Mouse (Mus musculus): ENCODE measurements around the gene Gm38431. TPM values are rescaled to one million over a fixed set of nuclear protein-coding genes. Genes with fewer than 3 reads are reported as not detected.

The Gm38431 gene
- polyA plus RNA-seq, 1 experiment: 13.5 TPM

DNA sequence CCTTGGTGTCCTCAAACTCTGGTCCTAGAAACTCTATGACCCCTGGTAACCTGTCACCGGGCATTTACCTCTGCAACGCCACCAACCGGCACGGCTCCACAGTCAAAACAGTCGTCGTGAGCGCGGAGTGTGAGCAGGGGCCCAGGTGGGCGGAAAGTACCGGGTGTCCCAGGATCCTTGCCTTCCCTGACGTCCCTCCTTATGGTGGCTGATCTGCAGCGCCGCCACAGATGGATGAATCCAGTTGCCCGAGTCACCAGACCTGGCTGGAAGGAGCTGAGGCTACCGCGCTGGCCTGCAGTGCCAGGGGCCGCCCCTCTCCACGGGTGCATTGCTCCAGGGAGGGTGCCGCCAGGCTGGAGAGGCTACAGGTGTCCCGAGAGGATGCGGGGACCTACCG, 55.1 kb downstream of the Gm38431 start:
- H3K27ac ChIP-seq (ENCODE audit: control insufficient read depth, insufficient read depth, low read length): no peak overlapping the region
- H3K4me3 ChIP-seq (ENCODE audit: control insufficient read depth, insufficient read depth, low read length): no peak overlapping the region
- H3K27me3 ChIP-seq (ENCODE audit: control insufficient read depth, insufficient read depth, low read length): peaks cover 43% of the 10 kb centered on the region
- 10% methylated on average over 22 of the region's 22 CpGs for WGBS
- DNase-seq: no peak
- H3K36me3 ChIP-seq (ENCODE audit: control insufficient read depth, insufficient read depth, low read length): no peaks in the 10 kb centered on the region
- H3K4me1 ChIP-seq (replicated peaks; ENCODE audit: control insufficient read depth, insufficient read depth, low read length): peaks cover 19% of the 10 kb centered on the region
- TF ChIP-seq CTCF (IDR thresholded peaks at IDR 0.05; ENCODE audit: borderline replicate concordance, control insufficient read depth, extremely low read depth, insufficient read depth, low read length, poor library complexity) (no peak), POLR2A (IDR thresholded peaks at IDR 0.05; ENCODE audit: control insufficient read depth, extremely low read depth, insufficient read depth, low read length, poor library complexity) (no peak)

DNA sequence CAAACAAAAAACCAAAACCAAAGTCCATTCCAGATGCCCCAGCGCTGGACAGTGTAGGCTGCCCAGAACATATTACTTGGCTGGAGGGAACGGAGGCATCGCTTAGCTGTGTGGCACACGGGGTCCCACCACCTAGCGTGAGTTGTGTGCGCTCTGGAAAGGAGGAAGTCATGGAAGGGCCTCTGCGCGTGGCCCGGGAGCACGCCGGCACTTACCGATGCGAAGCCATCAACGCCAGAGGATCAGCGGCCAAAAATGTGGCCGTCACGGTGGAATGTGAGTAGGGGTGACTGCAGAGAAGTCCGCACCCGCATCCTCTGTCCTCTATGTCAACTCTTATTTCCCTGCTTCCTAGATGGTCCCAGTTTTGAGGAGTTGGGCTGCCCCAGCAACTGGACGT, 55.6 kb downstream of the Gm38431 start:
- Histone ChIP-seq H3K27ac (ENCODE audit: control insufficient read depth, insufficient read depth, low read length) (no peak overlapping the region), H3K4me3 (ENCODE audit: control insufficient read depth, insufficient read depth, low read length) (no peak overlapping the region), H3K27me3 (ENCODE audit: control insufficient read depth, insufficient read depth, low read length) (peaks cover 43% of the 10 kb centered on the region), H3K4me1 (replicated peaks; ENCODE audit: control insufficient read depth, insufficient read depth, low read length) (peaks cover 24% of the 10 kb centered on the region), H3K36me3 (ENCODE audit: control insufficient read depth, insufficient read depth, low read length) (no peaks in the 10 kb centered on the region)
- no peak for TF ChIP-seq POLR2A (IDR thresholded peaks at IDR 0.05; ENCODE audit: control insufficient read depth, extremely low read depth, insufficient read depth, low read length, poor library complexity)
- 8% methylated on average over 20 of the region's 20 CpGs for WGBS
- no peak for DNase-seq

- no peak overlapping the region for H3K4me3 ChIP-seq (ENCODE audit: control insufficient read depth, insufficient read depth, low read length)
- H3K27me3 ChIP-seq (ENCODE audit: control insufficient read depth, insufficient read depth, low read length): peaks cover 43% of the 10 kb centered on the region
- no peak for TF ChIP-seq POLR2A (IDR thresholded peaks at IDR 0.05; ENCODE audit: control insufficient read depth, extremely low read depth, insufficient read depth, low read length, poor library complexity)
- TF ChIP-seq CTCF (IDR thresholded peaks at IDR 0.05; ENCODE audit: borderline replicate concordance, control insufficient read depth, extremely low read depth, insufficient read depth, low read length, poor library complexity): no peak
- no peak for DNase-seq
- no peaks in the 10 kb centered on the region for H3K36me3 ChIP-seq (ENCODE audit: control insufficient read depth, insufficient read depth, low read length)
- H3K27ac ChIP-seq (ENCODE audit: control insufficient read depth, insufficient read depth, low read length): no peak overlapping the region
- peaks cover 26% of the 10 kb centered on the region for H3K4me1 ChIP-seq (replicated peaks; ENCODE audit: control insufficient read depth, insufficient read depth, low read length)
- WGBS: 50% methylated on average over 9 of the region's 9 CpGs
Measured at GRCm38 (mm10) chr9:21035586-21035985, 56.2 kb downstream of the Gm38431 start.

DNA sequence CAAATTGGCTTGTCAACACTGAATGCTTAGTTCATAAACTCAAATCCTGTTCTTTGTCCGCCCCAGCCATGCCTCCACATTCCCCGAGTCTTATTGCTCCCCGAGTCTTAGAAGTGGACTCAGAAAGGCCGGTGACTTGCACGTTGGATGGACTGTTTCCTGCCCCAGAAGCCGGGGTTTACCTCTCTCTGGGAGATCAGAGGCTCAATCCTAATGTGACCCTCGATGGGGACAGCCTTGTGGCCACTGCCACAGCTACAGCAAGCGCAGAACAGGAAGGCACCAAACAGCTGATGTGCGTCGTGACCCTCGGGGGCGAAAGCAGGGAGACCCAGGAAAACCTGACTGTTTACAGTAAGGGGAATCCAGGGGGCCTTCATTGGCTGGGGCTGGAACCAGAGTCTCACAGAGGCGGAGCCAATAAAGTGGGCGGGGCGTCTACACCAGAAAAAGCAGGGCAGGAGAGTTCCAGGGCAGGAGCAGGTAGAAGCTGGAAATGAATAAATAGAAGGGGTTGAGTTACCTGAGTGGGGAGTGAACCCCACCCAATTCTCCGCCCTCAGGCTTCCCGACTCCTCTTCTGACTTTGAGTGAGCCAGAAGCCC, 57.2 kb downstream of the Gm38431 start:
- Histone ChIP-seq H3K36me3 (ENCODE audit: control insufficient read depth, insufficient read depth, low read length) (no peaks in the 10 kb centered on the region), H3K4me1 (replicated peaks; ENCODE audit: control insufficient read depth, insufficient read depth, low read length) (peaks cover 34% of the 10 kb centered on the region), H3K27ac (ENCODE audit: control insufficient read depth, insufficient read depth, low read length) (no peak overlapping the region), H3K27me3 (ENCODE audit: control insufficient read depth, insufficient read depth, low read length) (peaks cover 43% of the 10 kb centered on the region), H3K4me3 (ENCODE audit: control insufficient read depth, insufficient read depth, low read length) (no peak overlapping the region)
- 13% methylated on average over 17 of the region's 17 CpGs for WGBS
- DNase-seq: no peak
- TF ChIP-seq CTCF (IDR thresholded peaks at IDR 0.05; ENCODE audit: borderline replicate concordance, control insufficient read depth, extremely low read depth, insufficient read depth, low read length, poor library complexity) (no peak), POLR2A (IDR thresholded peaks at IDR 0.05; ENCODE audit: control insufficient read depth, extremely low read depth, insufficient read depth, low read length, poor library complexity) (no peak)

DNA sequence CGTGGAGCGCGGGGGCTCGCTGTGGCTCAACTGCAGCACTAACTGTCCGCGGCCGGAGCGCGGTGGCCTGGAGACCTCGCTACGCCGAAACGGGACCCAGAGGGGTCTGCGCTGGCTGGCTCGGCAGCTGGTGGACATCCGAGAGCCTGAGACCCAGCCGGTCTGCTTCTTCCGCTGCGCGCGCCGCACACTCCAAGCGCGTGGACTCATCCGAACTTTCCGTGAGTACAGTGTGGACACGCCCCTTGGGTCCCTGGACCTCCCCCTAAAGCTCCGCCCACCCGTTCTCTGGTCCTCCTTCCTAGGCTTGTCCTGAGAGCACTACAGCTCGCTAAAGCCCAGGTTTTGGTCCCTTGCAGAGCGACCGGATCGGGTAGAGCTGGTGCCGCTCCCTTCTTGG, 58.7 kb downstream of the Gm38431 start:
- DNase-seq: peak; percentile 63
- Histone ChIP-seq H3K4me1 (replicated peaks; ENCODE audit: control insufficient read depth, insufficient read depth, low read length) (peaks cover 39% of the 10 kb centered on the region), H3K4me3 (ENCODE audit: control insufficient read depth, insufficient read depth, low read length) (peak overlapping the region; percentile 39), H3K36me3 (ENCODE audit: control insufficient read depth, insufficient read depth, low read length) (no peaks in the 10 kb centered on the region), H3K27ac (ENCODE audit: control insufficient read depth, insufficient read depth, low read length) (no peak overlapping the region), H3K27me3 (ENCODE audit: control insufficient read depth, insufficient read depth, low read length) (peaks cover 39% of the 10 kb centered on the region)
- TF ChIP-seq POLR2A (IDR thresholded peaks at IDR 0.05; ENCODE audit: control insufficient read depth, extremely low read depth, insufficient read depth, low read length, poor library complexity) (no peak), CTCF (IDR thresholded peaks at IDR 0.05; ENCODE audit: borderline replicate concordance, control insufficient read depth, extremely low read depth, insufficient read depth, low read length, poor library complexity) (no peak)
- WGBS: under 1% methylated on average over 34 of the region's 34 CpGs

- no peaks in the 10 kb centered on the region for H3K36me3 ChIP-seq (ENCODE audit: control insufficient read depth, insufficient read depth, low read length)
- H3K27ac ChIP-seq (ENCODE audit: control insufficient read depth, insufficient read depth, low read length): no peak overlapping the region
- no peak overlapping the region for H3K4me3 ChIP-seq (ENCODE audit: control insufficient read depth, insufficient read depth, low read length)
- peaks cover 38% of the 10 kb centered on the region for H3K27me3 ChIP-seq (ENCODE audit: control insufficient read depth, insufficient read depth, low read length)
- H3K4me1 ChIP-seq (replicated peaks; ENCODE audit: control insufficient read depth, insufficient read depth, low read length): peaks cover 39% of the 10 kb centered on the region
- TF ChIP-seq CTCF (IDR thresholded peaks at IDR 0.05; ENCODE audit: borderline replicate concordance, control insufficient read depth, extremely low read depth, insufficient read depth, low read length, poor library complexity) (no peak), POLR2A (IDR thresholded peaks at IDR 0.05; ENCODE audit: control insufficient read depth, extremely low read depth, insufficient read depth, low read length, poor library complexity) (no peak)
- no peak for DNase-seq
- WGBS: 3% methylated on average over 7 of the region's 7 CpGs
Measured at GRCm38 (mm10) chr9:21032491-21032890, 59.3 kb downstream of the Gm38431 start.

DNA sequence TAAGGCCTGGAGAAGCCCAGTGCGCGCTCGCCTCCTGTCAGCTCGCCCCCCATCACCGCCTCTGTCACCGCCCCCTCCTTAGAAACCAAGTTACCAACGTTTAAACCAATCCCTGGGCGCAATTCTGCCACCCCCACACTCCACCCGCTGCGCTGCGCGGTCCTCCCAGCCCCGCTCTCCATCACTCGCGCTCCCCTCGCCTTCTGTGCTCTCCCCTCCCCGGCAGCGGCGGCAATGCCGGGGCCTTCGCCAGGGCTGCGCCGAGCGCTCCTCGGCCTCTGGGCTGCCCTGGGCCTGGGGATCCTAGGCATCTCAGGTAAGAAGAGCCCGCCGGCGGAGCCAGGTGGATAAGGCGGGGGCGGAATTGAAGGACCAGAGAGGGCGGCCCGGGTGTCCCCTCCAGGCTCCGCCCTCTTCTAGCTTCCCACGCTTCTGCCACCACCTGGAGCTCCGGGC, 59.9 kb downstream of the Gm38431 start, which contains the start of gene Icam5:
Icam5 (plus strand) TSS at position 178 of the 456 bp plus-strand sequence.
- Histone ChIP-seq H3K36me3 (ENCODE audit: control insufficient read depth, insufficient read depth, low read length) (no peaks in the 10 kb centered on the region), H3K4me3 (ENCODE audit: control insufficient read depth, insufficient read depth, low read length) (peak within 1 kb of the TSS; percentile 55), H3K4me1 (replicated peaks; ENCODE audit: control insufficient read depth, insufficient read depth, low read length) (peaks cover 39% of the 10 kb centered on the region), H3K27ac (ENCODE audit: control insufficient read depth, insufficient read depth, low read length) (peak within 1 kb of the TSS; percentile 10; the same call in 1 of the 2 replicates), H3K27me3 (ENCODE audit: control insufficient read depth, insufficient read depth, low read length) (peaks cover 34% of the 10 kb centered on the region)
- TF ChIP-seq CTCF (IDR thresholded peaks at IDR 0.05; ENCODE audit: borderline replicate concordance, control insufficient read depth, extremely low read depth, insufficient read depth, low read length, poor library complexity): no peak
- TF ChIP-seq POLR2A (IDR thresholded peaks at IDR 0.05; ENCODE audit: control insufficient read depth, extremely low read depth, insufficient read depth, low read length, poor library complexity): no peak
- peak; percentile 28 for DNase-seq
- 1% methylated on average over 35 of the region's 35 CpGs for WGBS

Measured in thymus, adult 2 months (tissue).